Mouse (Mus musculus) stomach, embryonic 14.5 days (tissue): ENCODE results near the gene Gtf2h3. TPM values are rescaled to one million over a fixed set of nuclear protein-coding genes. Genes with fewer than 3 reads are reported as not detected.
"Not testable (repeated sequence)": the region's sequence is repeated elsewhere in the genome, so short reads cannot be mapped to it uniquely, and the experiment has no call there.

ENCODE experiments used
- ATAC-seq: fragments of 200-750 bp; cut with Nextera tagmentation; 2 replicates; pipeline ENCODE4 v1.8.0; 2017; ENCODE audit warnings: low read depth, moderate TSS enrichment; ENCODE audit not compliant: insufficient number of reproducible peaks, insufficient read depth, low FRiP score
- H3K27ac ChIP-seq: fragments of 300-500 bp; sonication (generic); 2 replicates; pipeline ENCODE4 v1.5.1; 2014; ENCODE audit warnings: mild to moderate bottlenecking, low read length, moderate library complexity, mixed read lengths
- H3K27me3 ChIP-seq: fragments of 300-500 bp; sonication (generic); 2 replicates; pipeline ENCODE4 v1.6.1; 2014; ENCODE audit warnings: low read length, control low read depth, mixed read lengths; ENCODE audit not compliant: control insufficient read depth, insufficient read depth
- H3K36me3 ChIP-seq: fragments of 300-500 bp; sonication (generic); 2 replicates; pipeline ENCODE4 v1.6.1; 2014; ENCODE audit warnings: mild to moderate bottlenecking, control low read depth, low read length, moderate library complexity, mixed read lengths; ENCODE audit not compliant: control insufficient read depth, insufficient read depth
- H3K4me1 ChIP-seq: fragments of 300-500 bp; sonication (generic); 2 replicates; pipeline ENCODE4 v1.6.1; 2014; ENCODE audit warnings: low read length, control low read depth, mixed read lengths; ENCODE audit not compliant: control insufficient read depth, insufficient read depth
- H3K4me2 ChIP-seq: fragments of 300-500 bp; sonication (generic); replicated peaks from 2 replicates; pipeline ENCODE4 v1.6.1; 2014; ENCODE audit warnings: low read depth, low read length, control low read depth
- H3K4me3 ChIP-seq: fragments of 300-500 bp; sonication (generic); 2 replicates; pipeline ENCODE4 v1.5.1; 2014; ENCODE audit warnings: low read depth, low read length, control low read depth
- H3K9ac ChIP-seq: fragments of 300-500 bp; sonication (generic); replicated peaks from 2 replicates; pipeline ENCODE4 v1.6.1; 2014; ENCODE audit warnings: low read depth, mild to moderate bottlenecking, control low read depth, low read length, moderate library complexity, mixed read lengths
- H3K9me3 ChIP-seq: fragments of 300-500 bp; sonication (generic); 2 replicates; pipeline ENCODE4 v1.6.1; 2016; ENCODE audit warnings: low read depth, low read length, control low read depth; ENCODE audit not compliant: control insufficient read depth
- WGBS: fragments of 180-500 bp; shearing (Covaris S2); extraction: QIAGEN DNeasy Blood & Tissue Kit; methylation state at CpG from one replicate; pipeline ENCODE4 v1.1.7; 2014; 5-methylcytosine and 5-hydroxymethylcytosine counted together
- polyA plus RNA-seq: library from polyadenylated mRNA; unstranded; fragments of >200 nt; fragmentation: Nextera tagmentation; extraction: Ambion mirVana; gene quantifications from 2 replicates; pipeline ENCODE4 v1.2.1, GENCODE M21; 2014

Gtf2h3 gene
- polyA plus RNA-seq, 1 experiment from 2014 or later: 73.6 TPM

- 76% methylated on average over 14 of the region's 16 CpGs for WGBS
- ATAC-seq: no peak
- Histone ChIP-seq H3K4me1 (peaks cover 12% of the 10 kb centered on the region), H3K4me3 (no peak overlapping the region), H3K27me3 (no peaks in the 10 kb centered on the region), H3K4me2 (no peak overlapping the region), H3K27ac (no peak overlapping the region), H3K9ac (no peak overlapping the region), H3K9me3 (no peaks in the 10 kb centered on the region), H3K36me3 (peaks cover 11% of the 10 kb centered on the region)
Observed at GRCm38 (mm10) chr5:124538813-124539792, 39.8 kb upstream of the Gtf2h3 start.

- ATAC-seq: no peak
- H3K4me2 ChIP-seq: peak overlapping the region; percentile 28; the same call in 1 of the 2 replicates
- peak overlapping the region; percentile 36; the same call in 1 of the 2 replicates for H3K27ac ChIP-seq
- H3K4me3 ChIP-seq: peak overlapping the region; percentile 95; the same call in 1 of the 2 replicates
- H3K27me3 ChIP-seq: no peaks in the 10 kb centered on the region
- H3K9ac ChIP-seq: no peak overlapping the region
- no peaks in the 10 kb centered on the region for H3K9me3 ChIP-seq
- peaks cover 19% of the 10 kb centered on the region for H3K36me3 ChIP-seq
- 71% methylated on average over 4 of the region's 4 CpGs for WGBS
- peaks cover 12% of the 10 kb centered on the region for H3K4me1 ChIP-seq
Observed at GRCm38 (mm10) chr5:124539905-124540304, 39.0 kb upstream of the Gtf2h3 start.

- H3K9me3 ChIP-seq: no peaks in the 10 kb centered on the region
- H3K4me3 ChIP-seq: peak within 1 kb of the TSS; percentile 95
- H3K36me3 ChIP-seq: peaks cover 23% of the 10 kb centered on the region
- peak within 1 kb of the TSS; percentile 84 for H3K27ac ChIP-seq
- H3K4me2 ChIP-seq: peak within 1 kb of the TSS; percentile 74
- peaks cover 12% of the 10 kb centered on the region for H3K4me1 ChIP-seq
- WGBS: under 1% methylated on average over 35 of the region's 35 CpGs
- peak within 1 kb of the TSS; percentile 92 for H3K9ac ChIP-seq
- peak; percentile 92 for ATAC-seq
- no peaks in the 10 kb centered on the region for H3K27me3 ChIP-seq
Observed at GRCm38 (mm10) chr5:124540383-124540786, 38.6 kb upstream of the Gtf2h3 start, which contains the start of gene Tmed2. Gene Tmed2, plus strand, starts transcription at chr5:124540695.

- peaks cover 29% of the 10 kb centered on the region for H3K36me3 ChIP-seq
- H3K27ac ChIP-seq: peak overlapping the region; percentile 84
- H3K9ac ChIP-seq: peak overlapping the region; percentile 92
- peak overlapping the region; percentile 95 for H3K4me3 ChIP-seq
- H3K27me3 ChIP-seq: no peaks in the 10 kb centered on the region
- H3K4me1 ChIP-seq: peaks cover 12% of the 10 kb centered on the region
- peak; percentile 76 for ATAC-seq
- under 1% methylated on average over 79 of the region's 89 CpGs for WGBS
- peak overlapping the region; percentile 74 for H3K4me2 ChIP-seq
- H3K9me3 ChIP-seq: no peaks in the 10 kb centered on the region
Observed at GRCm38 (mm10) chr5:124540905-124541601, 37.9 kb upstream of the Gtf2h3 start.

- ATAC-seq: no peak
- no peaks in the 10 kb centered on the region for H3K9me3 ChIP-seq
- WGBS: 8% methylated on average over 8 of the region's 8 CpGs
- peak overlapping the region; percentile 95 for H3K4me3 ChIP-seq
- peak overlapping the region; percentile 84; the same call in 1 of the 2 replicates for H3K27ac ChIP-seq
- H3K9ac ChIP-seq: peak overlapping the region; percentile 92
- H3K4me2 ChIP-seq: peak overlapping the region; percentile 74
- peaks cover 34% of the 10 kb centered on the region for H3K36me3 ChIP-seq
- H3K4me1 ChIP-seq: peaks cover 11% of the 10 kb centered on the region
- H3K27me3 ChIP-seq: no peaks in the 10 kb centered on the region
Observed at GRCm38 (mm10) chr5:124541602-124541973, 37.4 kb upstream of the Gtf2h3 start.

- H3K9ac ChIP-seq, H3K27me3 ChIP-seq, ATAC-seq, H3K27ac ChIP-seq, H3K4me3 ChIP-seq, H3K9me3 ChIP-seq, H3K4me1 ChIP-seq, H3K4me2 ChIP-seq: not testable (repeated sequence)
- WGBS: 79% methylated on average over 4 of the region's 4 CpGs
- H3K36me3 ChIP-seq: peaks cover 33% of the 10 kb centered on the region
Observed at GRCm38 (mm10) chr5:124550737-124551136, 28.2 kb upstream of the Gtf2h3 start.

GRCm38 (mm10) chr5:124551349-124552093, 27.4 kb upstream of the Gtf2h3 start:
- WGBS: 30% methylated on average over 5 of the region's 5 CpGs
- not testable (repeated sequence) for H3K27ac ChIP-seq, H3K4me1 ChIP-seq, ATAC-seq, H3K27me3 ChIP-seq, H3K9me3 ChIP-seq
- Histone ChIP-seq H3K4me3 (peak overlapping the region; percentile 90), H3K4me2 (peak overlapping the region; percentile 72), H3K9ac (peak overlapping the region; percentile 61; the same call in 1 of the 2 replicates), H3K36me3 (peaks cover 31% of the 10 kb centered on the region)

GRCm38 (mm10) chr5:124552094-124552472, 26.9 kb upstream of the Gtf2h3 start:
- peak overlapping the region; percentile 72 for H3K4me2 ChIP-seq
- peak overlapping the region; percentile 62; the same call in 1 of the 2 replicates for H3K27ac ChIP-seq
- H3K9me3 ChIP-seq: no peaks in the 10 kb centered on the region
- ATAC-seq: no peak
- H3K4me3 ChIP-seq: peak overlapping the region; percentile 90
- H3K27me3 ChIP-seq: no peaks in the 10 kb centered on the region
- 11% methylated on average over 9 of the region's 9 CpGs for WGBS
- H3K9ac ChIP-seq: peak overlapping the region; percentile 61; the same call in 1 of the 2 replicates
- H3K36me3 ChIP-seq: peaks cover 33% of the 10 kb centered on the region
- no peaks in the 10 kb centered on the region for H3K4me1 ChIP-seq
